Mouse (Mus musculus) lung, adult 2 months (tissue): Measurements from ENCODE around the gene Ppp4r4.

Experiments
- CTCF ChIP-seq: fragments of 200-500 bp; IDR thresholded peaks from 2 replicates; pipeline ENCODE4 v1.5.1; 2011; ENCODE audit warnings: mild to moderate bottlenecking, low read length, control low read depth; ENCODE audit not compliant: insufficient read depth
- POLR2A ChIP-seq: fragments of 200-500 bp; IDR thresholded peaks from 2 replicates; pipeline ENCODE4 v1.6.1; 2011; ENCODE audit warnings: low read depth, mild to moderate bottlenecking, control low read depth, low read length, borderline replicate concordance; ENCODE audit errors: extremely low read depth

DNA sequence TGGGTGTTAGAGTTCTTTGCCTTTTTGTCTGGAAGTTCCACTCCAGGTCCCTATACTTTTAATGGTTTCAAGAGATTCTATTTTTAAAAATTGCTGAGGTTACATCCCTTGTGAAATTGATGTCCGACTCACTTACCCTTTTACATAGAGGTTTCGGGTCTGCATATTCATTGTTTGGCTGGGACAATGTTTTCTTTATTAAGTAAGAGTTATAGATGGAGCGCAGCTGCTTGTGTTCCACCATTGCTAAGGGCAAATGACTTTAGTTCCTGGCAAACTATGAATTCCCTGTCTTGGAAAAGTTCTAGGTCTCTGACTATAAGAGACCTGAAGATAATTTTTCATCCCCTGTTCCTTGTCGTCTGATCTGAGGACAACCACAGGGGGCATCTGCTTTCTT is 8.3 kb downstream of the Ppp4r4 start:
- TF ChIP-seq CTCF (no peak), POLR2A (no peak)
